Mouse (Mus musculus) midbrain, postnatal 0 days (tissue): ENCODE measurements at regions not wholly inside any gene's neighbourhood (a gene's known extent, or its start where the extent isn't known, plus 50 kb on each side); places are given as distances from the start of the nearest gene placed in this dataset.

Source experiments
- ATAC-seq: fragments of 200-750 bp; cut with Nextera tagmentation; 2 replicates; pipeline ENCODE4 v1.8.0; 2017; ENCODE audit warnings: moderate number of reproducible peaks, mild to moderate bottlenecking, moderate TSS enrichment, moderate library complexity; ENCODE audit not compliant: low FRiP score
- DNase-seq: peaks from one replicate; pipeline ENCODE4 v3.0.0-alpha.2; 2015; ENCODE audit warnings: low spot score
- H3K27ac ChIP-seq: fragments of 300-500 bp; sonication (generic); 2 replicates; pipeline ENCODE4 v1.5.1; 2014; ENCODE audit warnings: low read depth, mild to moderate bottlenecking, low read length, mixed read lengths
- H3K27me3 ChIP-seq: fragments of 300-500 bp; sonication (generic); 2 replicates; pipeline ENCODE4 v1.6.1; 2014; ENCODE audit warnings: low read length, control low read depth, mixed read lengths; ENCODE audit not compliant: insufficient read depth
- H3K36me3 ChIP-seq: fragments of 300-500 bp; sonication (generic); 2 replicates; pipeline ENCODE4 v1.6.1; 2014; ENCODE audit warnings: low read length, control low read depth, mixed read lengths; ENCODE audit not compliant: insufficient read depth
- H3K4me1 ChIP-seq: fragments of 300-500 bp; sonication (generic); 2 replicates; pipeline ENCODE4 v1.6.1; 2014; ENCODE audit warnings: mild to moderate bottlenecking, control low read depth, antibody characterized with exemption, low read length, mixed read lengths; ENCODE audit not compliant: insufficient read depth
- H3K4me2 ChIP-seq: fragments of 300-500 bp; sonication (generic); 2 replicates; pipeline ENCODE4 v1.6.1; 2014; ENCODE audit warnings: low read depth, mild to moderate bottlenecking, low read length, mixed read lengths; ENCODE audit not compliant: poor library complexity, severe bottlenecking
- H3K4me3 ChIP-seq: fragments of 300-500 bp; sonication (generic); 2 replicates; pipeline ENCODE4 v1.5.1; 2014; ENCODE audit warnings: low read depth, mild to moderate bottlenecking, low read length, moderate library complexity
- H3K9ac ChIP-seq: fragments of 300-500 bp; sonication (generic); replicated peaks from 2 replicates; pipeline ENCODE4 v1.6.1; 2014; ENCODE audit warnings: mild to moderate bottlenecking, low read length, moderate library complexity, mixed read lengths; ENCODE audit not compliant: poor library complexity, severe bottlenecking
- H3K9me3 ChIP-seq: fragments of 300-500 bp; sonication (generic); 2 replicates; pipeline ENCODE4 v1.6.1; 2016; ENCODE audit warnings: low read length, control low read depth
- CTCF ChIP-seq: IDR thresholded peaks from 2 replicates; pipeline ENCODE4 v1.5.1; 2016; ENCODE audit warnings: antibody characterized with exemption, mild to moderate bottlenecking
- WGBS: fragments of 180-500 bp; shearing (Covaris S2); extraction: QIAGEN DNeasy Blood & Tissue Kit; methylation state at CpG from one replicate; pipeline ENCODE4 v1.1.7; 2014; 5-methylcytosine and 5-hydroxymethylcytosine counted together

DNA sequence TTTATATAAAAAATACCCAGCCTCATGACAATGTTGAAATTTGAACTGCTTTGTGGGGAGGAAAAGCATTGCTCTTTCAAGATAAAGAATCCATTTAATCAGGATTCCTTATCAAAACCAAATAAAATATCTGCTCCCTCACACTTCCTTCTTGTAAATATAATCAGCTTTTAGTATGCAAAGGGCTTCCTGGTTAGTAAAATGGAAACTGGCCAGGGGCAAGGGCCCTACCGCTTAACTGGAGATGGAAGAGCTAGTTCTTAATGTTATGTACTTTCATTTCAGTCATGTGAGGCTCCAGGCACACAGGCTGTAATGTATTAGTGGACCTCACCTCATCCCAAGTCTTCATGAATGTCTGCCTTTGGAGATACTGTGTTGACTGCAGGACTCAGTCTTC lies 64.3 kb upstream of the Rgs1 start:
- Histone ChIP-seq H3K27me3 (no peaks in the 10 kb centered on the region), H3K27ac (no peak overlapping the region), H3K9me3 (no peaks in the 10 kb centered on the region), H3K4me3 (no peak overlapping the region), H3K4me1 (no peaks in the 10 kb centered on the region), H3K4me2 (no peak overlapping the region), H3K36me3 (no peaks in the 10 kb centered on the region), H3K9ac (no peak overlapping the region)
- no peak for ATAC-seq
- no peak for DNase-seq
- WGBS, result 80% methylated on average over 1 of the region's 1 CpGs
- TF ChIP-seq CTCF, result no peak

DNA sequence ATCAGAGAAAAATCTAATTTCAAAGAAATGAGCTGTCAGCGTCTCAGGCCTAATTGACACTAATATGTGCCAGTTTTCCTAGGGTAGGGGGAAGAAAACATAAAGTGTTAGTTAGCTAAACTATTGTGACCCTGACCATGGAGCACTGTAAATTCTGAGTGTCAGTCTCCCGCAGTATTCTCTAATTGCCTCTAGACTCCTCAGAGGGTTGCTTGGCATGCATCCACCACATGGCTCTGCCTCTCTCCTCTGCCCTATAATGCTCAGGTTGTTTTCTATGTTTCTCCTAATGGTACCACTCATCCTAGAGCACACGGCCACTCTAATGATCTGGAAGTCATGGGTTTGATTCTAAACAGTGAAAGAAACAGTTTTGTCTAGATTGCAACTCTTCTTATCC lies 60.9 kb upstream of the Rgs1 start:
- H3K9ac ChIP-seq, result no peak overlapping the region
- H3K36me3 ChIP-seq, result no peaks in the 10 kb centered on the region
- no peak for TF ChIP-seq CTCF
- no peak overlapping the region for H3K4me2 ChIP-seq
- ATAC-seq, result no peak
- no peaks in the 10 kb centered on the region for H3K9me3 ChIP-seq
- no peaks in the 10 kb centered on the region for H3K27me3 ChIP-seq
- 71% methylated on average over 3 of the region's 3 CpGs for WGBS
- no peaks in the 10 kb centered on the region for H3K4me1 ChIP-seq
- no peak overlapping the region for H3K27ac ChIP-seq
- no peak overlapping the region for H3K4me3 ChIP-seq
- DNase-seq, result peak; percentile 9

DNA sequence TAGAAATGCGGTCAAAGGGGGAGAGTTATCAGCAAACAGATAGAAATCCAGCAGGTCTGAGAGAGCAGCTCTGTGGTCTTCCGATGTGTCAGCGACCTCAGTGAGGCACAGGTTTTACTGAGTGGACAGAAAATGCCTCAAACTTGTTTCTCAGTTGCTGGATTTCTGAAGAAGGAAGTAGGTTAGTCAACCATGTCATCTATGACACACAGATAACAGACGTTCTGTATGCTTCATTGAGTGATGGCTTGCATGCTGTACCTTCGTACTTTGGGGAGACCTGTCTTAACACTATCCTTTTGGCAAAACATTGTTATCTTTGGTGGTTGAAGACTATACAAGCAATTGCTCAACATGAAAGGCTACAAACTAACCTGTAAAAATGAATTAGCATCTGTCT lies 59.3 kb upstream of the Rgs1 start:
- no peak for TF ChIP-seq CTCF
- WGBS, result 89% methylated on average over 5 of the region's 5 CpGs
- Histone ChIP-seq H3K27ac (no peak overlapping the region), H3K4me2 (no peak overlapping the region), H3K27me3 (no peaks in the 10 kb centered on the region), H3K4me3 (no peak overlapping the region), H3K36me3 (no peaks in the 10 kb centered on the region), H3K9ac (no peak overlapping the region), H3K4me1 (no peaks in the 10 kb centered on the region), H3K9me3 (no peaks in the 10 kb centered on the region)
- ATAC-seq (no peak), DNase-seq (no peak)

DNA sequence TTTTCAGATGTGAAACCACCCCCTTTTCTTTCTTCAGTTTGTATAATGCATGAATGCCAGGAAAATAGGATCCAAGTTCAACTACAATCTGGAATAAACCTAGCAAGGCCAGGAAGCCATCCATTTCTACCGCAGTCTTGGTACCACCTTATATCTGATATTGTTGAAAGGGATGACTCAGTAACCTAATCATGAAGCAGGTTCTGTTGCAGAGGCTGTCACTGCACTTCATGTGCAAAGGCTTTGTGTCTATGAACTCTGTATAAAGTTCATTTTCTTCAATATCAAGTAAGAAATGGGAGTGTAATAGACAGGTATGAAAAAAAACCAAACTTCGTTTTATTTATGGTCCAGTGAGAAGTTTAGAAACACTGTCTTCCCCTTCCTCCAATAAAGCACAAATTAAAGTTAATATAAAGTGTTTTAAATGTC lies 58.8 kb upstream of the Rgs1 start:
- H3K27ac ChIP-seq, result no peak overlapping the region
- H3K4me1 ChIP-seq, result no peaks in the 10 kb centered on the region
- no peak for ATAC-seq
- no peak overlapping the region for H3K9ac ChIP-seq
- H3K36me3 ChIP-seq, result no peaks in the 10 kb centered on the region
- TF ChIP-seq CTCF, result no peak
- DNase-seq, result no peak
- no peaks in the 10 kb centered on the region for H3K9me3 ChIP-seq
- H3K4me3 ChIP-seq, result no peak overlapping the region
- no peak overlapping the region for H3K4me2 ChIP-seq
- H3K27me3 ChIP-seq, result no peaks in the 10 kb centered on the region
- WGBS, result 95% methylated on average over 2 of the region's 2 CpGs

DNA sequence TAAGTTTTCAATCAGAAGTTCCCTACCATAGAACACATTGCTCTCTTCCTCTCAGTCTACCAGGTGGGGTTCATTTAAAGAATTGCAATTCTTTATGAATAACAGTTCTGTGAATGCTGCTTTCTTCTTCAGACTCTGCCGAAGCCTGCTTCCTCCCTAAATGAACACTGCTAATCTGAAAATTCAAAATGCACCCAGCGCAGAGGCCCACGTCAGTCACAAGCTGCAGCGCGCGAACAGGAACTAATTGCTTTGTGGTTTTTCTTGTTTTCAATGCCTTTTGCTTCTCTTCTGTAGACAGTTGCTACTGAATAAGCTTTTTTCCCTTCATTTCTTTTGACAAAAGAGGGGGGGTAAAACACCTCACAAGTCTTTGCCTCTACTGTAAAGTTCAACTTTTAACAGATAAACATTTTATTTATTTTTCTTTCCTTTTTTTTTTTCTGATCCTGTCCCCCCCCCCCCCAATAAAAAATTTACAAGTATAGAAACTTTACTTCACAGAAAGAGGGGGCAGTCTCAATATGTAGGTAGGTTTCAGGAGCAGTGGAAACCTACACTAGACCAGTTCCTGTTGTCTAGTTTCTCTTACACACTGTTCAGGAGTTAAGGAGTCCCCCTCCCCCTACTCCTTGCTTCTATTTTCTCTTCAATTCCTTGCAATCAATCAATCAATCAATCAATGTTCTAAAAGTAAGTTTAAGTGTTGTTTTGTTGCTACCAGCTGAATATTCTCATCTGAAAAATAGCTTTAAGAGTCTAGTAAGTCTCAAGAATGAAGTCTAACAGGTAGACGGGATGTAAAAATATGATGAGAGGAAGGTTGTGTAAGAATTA lies 58.2 kb upstream of the Rgs1 start:
- H3K9ac ChIP-seq, result no peak overlapping the region
- H3K9me3 ChIP-seq, result no peaks in the 10 kb centered on the region
- no peak overlapping the region for H3K4me2 ChIP-seq
- no peak overlapping the region for H3K4me3 ChIP-seq
- ATAC-seq (no peak), DNase-seq (no peak)
- TF ChIP-seq CTCF, result no peak
- no peak overlapping the region for H3K27ac ChIP-seq
- 57% methylated on average over 7 of the region's 7 CpGs for WGBS
- no peaks in the 10 kb centered on the region for H3K27me3 ChIP-seq
- no peaks in the 10 kb centered on the region for H3K4me1 ChIP-seq
- H3K36me3 ChIP-seq, result no peaks in the 10 kb centered on the region

DNA sequence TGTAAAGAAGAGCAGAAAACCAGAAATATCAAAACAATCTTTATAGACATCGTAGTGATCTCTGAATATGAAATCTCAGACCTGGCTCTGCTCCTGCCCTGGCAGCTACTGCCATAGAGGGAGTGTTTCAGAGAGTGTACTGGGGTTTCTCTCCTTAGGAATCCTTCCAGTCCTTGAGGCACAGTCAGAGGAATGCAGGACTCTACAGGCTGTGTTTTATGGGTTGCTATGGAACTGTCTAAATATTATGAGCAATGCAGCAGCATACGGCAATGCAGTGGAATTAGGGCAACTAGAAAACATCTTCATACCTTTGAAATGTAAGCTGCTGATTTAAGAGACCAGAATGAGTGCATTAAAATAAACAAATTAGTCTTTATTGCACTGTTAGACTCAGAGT lies 57.2 kb upstream of the Rgs1 start:
- DNase-seq (peak; percentile 8), ATAC-seq (no peak)
- no peaks in the 10 kb centered on the region for H3K36me3 ChIP-seq
- H3K27me3 ChIP-seq, result no peaks in the 10 kb centered on the region
- no peak overlapping the region for H3K9ac ChIP-seq
- H3K4me2 ChIP-seq, result no peak overlapping the region
- H3K4me1 ChIP-seq, result no peaks in the 10 kb centered on the region
- H3K27ac ChIP-seq, result no peak overlapping the region
- no peaks in the 10 kb centered on the region for H3K9me3 ChIP-seq
- H3K4me3 ChIP-seq, result no peak overlapping the region
- no peak for TF ChIP-seq CTCF
- WGBS, result 64% methylated on average over 2 of the region's 2 CpGs
